Mouse (Mus musculus) bone marrow, adult 2 months (tissue): Measurements from ENCODE around the gene R3hdm2.

Experiments
- CTCF ChIP-seq: fragments of 200-500 bp; IDR thresholded peaks from 2 replicates; pipeline ENCODE4 v1.5.1; 2011; ENCODE audit warnings: low read length, control low read depth; ENCODE audit not compliant: control insufficient read depth, insufficient read depth
- POLR2A ChIP-seq: fragments of 200-500 bp; IDR thresholded peaks from 2 replicates; pipeline ENCODE4 v1.6.1; 2011; ENCODE audit warnings: low read depth, mild to moderate bottlenecking, control low read depth, low read length, borderline replicate concordance; ENCODE audit not compliant: control insufficient read depth

DNA sequence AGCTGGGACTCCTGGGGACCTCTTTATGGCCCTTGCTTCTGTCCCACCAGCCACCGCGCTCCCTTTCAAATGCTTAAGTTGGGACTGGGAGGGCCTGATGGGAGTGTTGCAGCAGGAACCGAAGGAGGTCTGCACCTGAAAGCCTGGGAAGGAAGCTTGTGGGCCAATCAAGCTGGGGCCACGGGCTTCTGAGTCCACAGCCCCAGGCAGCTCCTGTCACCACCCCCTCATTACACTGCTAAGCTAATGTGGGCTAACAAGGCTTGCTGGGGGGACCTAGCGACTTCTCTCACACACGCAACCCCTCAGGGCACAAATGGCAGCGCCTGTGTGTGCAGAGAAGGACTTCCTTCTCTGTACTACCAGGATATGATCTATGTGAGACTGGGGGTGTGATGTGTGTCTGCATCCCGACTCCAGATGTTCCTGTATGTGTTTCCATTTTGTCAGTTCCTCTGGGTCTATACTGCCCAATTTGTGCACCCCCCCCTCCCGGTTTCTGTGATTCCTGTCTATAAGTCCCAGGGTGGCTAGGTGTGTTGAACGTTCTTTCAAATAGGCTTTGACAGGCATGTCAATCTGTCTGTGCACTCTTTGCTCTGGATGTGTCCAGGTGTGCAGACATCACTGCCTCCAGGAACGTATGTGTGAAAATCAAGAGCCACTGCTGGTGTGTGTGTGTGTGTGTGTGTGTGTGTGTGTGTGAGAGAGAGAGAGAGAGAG, 130.9 kb downstream of the R3hdm2 start:
- TF ChIP-seq POLR2A: no peak
- TF ChIP-seq CTCF: no peak
